Mouse (Mus musculus): ENCODE measurements at regions not wholly inside any gene's neighbourhood (a gene's known extent, or its start where the extent isn't known, plus 50 kb on each side); places are given as distances from the start of the nearest gene placed in this dataset.

DNA sequence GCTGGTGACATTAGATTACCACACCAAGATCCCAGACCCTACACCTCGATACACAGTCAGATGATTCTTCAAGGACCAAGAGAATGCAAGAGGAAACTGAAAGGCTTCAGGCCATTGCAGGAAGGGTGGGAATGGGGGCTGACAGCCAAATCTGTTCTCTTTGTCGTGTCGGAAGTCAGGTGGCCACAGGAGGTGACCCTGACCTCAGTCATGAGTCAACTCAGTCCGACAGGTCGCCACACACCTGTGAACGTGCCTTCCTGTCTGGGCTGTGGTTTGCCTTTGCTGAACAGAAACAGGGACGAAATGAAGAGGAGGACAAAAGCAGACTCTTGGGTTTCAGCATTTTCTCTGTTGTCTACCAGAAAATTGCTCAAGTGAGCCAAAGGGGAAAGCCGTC is 318.3 kb upstream of the Gm26657 start:
- no peak for DNase-seq

DNA sequence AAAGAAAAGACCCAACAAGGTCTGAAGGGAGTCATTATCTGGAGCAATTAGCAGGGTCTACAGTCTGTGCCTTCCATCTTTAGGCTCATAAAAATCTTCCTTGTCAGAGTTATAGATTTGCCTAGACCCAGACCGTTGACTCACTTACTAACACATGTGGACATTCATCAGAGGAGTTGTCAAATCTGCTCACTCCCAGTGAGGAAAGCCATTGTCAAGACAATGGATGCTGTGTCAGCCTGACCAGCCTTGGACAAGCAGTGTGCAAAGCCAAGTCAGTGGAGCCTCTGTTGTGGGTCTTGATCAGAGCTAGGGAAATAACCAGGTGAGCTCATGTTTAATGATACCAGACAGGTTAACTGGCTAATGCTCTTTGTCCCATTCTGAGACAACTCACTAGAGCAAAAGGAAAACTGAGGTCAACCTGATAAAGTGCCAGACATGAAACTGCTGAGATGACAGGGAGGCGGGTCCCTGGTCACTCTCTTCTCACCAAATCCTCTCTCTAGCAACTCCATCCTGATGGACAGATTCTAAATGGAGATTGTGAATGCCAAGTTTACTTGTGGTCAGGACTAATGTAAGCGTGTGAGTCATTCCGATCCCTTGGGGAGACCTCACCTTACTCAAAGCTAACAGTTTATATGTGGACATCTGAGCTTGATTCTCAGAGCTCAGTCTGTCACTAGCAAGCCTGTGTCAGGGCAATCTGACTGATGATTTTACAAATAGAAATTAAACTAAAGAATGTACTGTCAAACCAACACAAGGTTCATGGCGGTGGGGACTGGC is 320.6 kb upstream of the Gm26657 start:
- DNase-seq = no peak

- no peak for DNase-seq
These were observed 328.7 kb upstream of the Gm26657 start for GRCm38 (mm10) chr4:56411024-56411636.

DNA sequence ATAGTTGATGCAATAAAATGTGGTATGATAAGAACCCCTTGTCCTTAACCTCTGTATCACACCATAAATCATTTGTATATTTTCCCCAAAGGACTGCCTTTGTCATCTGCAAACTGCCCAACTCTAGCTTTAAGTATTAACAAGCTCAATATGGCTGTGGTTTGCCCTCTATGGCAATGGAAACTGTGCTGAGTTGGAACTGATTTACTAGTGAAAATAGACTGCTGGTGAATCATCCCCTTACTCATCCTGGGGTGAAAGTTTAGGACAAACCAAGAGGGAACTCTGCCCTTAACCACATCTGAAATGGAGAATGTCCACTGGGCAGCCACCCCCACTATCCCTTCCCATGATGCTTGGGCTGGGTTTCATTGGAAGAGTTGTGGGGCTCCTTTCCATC is 346.1 kb upstream of the Gm26657 start:
- no peak for DNase-seq

DNA sequence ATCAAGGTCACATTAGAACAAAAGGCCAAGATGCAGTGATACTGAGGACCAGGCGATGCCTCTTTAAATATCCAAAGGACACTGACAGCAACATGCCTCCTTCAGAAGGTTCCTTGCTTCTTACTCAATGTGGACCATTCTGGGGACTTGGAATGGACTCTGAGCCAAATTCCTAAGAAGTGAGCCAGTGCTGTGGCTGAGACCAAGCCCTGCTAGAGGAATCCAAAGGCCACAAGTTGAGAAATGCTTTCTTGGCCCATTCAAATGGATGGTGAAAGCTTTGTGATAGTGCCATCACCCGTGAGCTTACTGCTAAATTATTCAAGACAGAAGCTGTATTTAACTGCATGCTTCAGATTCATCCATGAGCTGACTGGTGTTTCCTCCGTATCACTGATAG is 352.8 kb upstream of the Gm26657 start:
- DNase-seq = no peak

DNA sequence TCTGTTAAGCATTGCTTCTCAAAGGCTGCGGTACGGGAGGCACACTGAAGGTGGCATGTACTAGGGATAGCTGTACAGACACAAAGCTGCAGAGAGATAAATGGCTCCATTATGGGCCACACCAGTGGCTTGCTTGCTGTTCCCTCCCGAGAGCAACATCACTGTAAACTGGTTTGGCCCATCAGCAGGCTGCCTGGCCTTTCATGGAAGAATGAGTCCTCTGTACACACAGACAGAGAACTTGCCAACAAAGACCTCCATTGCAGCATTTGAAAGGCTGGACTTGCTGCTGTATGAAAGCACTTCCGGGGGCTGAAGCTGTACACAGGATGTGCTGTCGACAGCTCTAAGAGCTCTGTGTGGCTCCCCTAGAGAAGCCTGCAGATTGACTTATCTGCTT is 364.1 kb upstream of the Gm26657 start:
- DNase-seq = no peak

DNA sequence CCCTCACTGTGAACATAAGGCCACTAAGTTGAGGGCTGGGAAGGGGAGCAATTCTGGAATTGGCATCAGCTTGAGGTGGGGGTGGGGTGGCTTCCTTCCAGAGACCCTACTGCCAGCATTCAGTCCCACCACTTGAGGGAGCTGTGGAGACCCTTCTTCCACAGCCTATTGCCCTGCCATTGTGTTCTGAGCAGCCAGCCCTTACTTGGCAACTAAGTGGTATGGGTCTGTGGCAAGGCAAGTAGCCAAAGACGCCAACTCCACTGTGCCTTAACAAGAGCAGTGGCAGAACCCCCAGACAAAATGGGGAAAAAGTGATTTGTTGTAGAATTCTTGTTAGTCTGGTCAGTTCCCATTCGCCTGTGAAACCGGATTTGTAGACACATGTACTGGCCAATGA is 365.4 kb upstream of the Gm26657 start:
- DNase-seq = no peak

DNA sequence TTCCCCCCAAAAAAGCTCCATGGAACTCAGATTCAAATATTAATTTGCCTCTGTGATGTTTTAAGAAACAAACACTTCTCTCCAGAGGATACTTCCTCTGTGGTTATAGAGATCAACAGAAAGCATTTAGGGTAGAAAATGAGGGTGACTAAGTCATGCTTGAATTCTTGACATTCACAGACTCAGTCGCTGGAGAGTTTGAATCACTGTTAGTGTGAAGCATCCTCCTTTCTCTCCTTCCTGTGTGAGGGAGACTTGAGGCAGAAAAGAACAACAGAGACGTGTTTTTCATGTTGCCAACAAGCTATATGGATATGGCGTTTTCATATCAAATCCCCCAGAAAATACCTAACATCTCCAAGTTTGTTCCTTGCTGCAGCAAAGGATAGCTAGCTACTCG is 366.1 kb upstream of the Gm26657 start:
- no peak for DNase-seq

GRCm38 (mm10) chr4:56373167-56373566 is 366.7 kb upstream of the Gm26657 start:
- DNase-seq = no peak

DNA sequence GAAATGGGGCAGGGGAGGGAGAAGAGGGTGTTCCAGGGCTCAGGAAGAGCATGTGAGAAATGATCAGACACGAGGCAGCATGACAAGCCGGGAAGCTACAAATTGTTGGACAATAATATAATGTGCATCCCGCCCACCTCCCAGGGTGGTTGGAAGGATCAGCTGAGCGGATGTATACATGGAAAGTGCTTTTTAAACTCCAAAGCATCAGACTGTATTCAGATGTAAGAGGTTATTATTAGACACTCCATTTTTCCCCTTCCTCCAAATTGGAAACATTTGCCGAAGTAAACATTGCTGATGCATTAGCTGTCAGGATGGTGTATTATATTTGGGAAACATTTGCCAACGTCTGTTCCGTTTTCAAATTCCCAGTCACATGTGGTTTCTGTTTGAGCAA is 367.2 kb upstream of the Gm26657 start:
- no peak for DNase-seq

GRCm38 (mm10) chr4:56364594-56364993 is 375.3 kb upstream of the Gm26657 start:
- no peak for DNase-seq

DNA sequence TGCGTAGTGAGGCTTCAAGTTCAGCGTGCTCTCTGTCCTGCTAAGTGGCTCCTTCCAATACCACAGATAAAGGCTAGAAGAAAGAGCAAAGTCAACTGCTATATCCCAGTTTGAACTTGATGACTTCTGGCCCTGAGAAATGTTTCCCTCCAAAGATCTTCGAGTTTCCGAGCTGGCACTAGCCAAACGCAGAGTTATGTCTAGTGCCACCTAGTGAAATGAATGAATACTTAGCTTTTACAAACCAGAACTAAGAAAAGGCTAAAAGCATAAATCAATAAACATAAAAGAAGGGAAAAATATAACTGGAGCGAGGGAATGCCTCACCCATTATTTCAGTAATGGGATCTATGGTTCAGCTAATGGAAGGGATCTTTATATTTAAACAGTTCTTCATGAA is 377.7 kb upstream of the Gm26657 start:
- no peak for DNase-seq

GRCm38 (mm10) chr4:56349216-56349615 is 390.7 kb upstream of the Gm26657 start:
- DNase-seq = no peak

DNA sequence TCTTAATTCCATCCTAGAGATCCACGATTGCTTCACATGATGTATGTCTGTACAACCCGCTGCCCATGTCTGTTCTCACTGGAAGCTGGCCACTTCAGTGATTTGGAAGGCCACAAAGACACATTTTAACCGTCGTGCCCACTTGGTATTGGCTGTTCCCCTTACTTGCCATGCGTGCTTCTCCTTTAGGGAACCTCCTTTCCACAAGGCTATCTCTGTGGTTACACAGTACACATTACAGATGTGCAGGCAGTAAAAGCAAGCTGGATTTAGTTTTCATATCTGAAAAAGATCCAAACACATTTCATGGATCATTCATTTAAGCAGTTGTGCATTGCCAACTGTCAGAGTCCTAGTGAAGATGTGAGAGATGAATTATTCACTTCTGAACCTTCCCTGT is 414.7 kb upstream of the Gm26657 start:
- no peak for DNase-seq

DNA sequence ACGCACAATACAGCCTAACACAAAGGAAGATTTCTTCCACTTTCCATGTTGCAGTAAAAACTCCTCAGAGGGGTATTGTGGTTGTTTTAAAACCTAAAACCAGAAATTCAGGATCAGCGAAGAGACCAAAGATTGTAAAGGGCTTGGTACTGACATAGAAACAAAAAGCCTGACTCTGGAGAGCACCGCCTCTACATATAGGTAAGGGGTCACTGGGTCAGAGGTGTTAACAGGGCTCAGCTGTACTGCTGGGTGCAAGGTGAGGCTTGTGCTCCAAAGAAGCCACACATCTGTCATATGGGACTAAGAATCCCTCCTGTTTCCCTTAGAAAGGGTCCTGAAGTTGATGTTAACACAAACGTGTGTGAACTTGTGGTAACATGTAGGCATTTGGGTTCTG is 420.7 kb upstream of the Gm26657 start:
- no peak for DNase-seq

DNA sequence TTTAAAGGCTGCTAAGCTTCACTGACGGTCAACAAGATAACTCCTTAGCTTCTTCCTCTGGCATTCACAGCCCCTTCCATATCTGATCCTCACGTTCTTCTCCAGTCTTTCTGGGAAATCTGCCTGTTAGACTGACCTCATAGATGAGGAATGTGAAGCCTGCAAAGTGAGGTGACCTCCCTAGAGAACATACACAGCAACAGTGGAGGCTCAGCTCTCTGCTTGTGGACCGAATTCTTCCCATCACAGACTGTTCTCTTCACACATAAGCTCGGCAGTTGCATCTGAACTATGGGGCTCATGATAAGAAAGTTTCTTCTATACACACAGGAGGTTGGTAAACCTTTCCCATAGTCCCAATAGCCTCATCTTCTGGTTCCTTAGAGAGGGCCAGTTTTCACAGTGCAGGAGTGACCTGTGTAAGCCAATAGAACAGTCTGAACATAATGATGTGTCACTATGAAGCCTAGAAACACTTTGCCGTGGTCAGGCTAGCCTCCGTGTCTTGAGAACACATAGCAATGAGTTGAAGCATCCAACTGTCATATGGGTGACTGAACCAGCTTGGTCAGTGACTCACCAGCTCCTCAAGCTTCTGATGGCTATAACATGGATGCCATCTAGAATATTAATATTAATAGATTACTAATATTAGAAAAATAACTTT is 434.1 kb upstream of the Gm26657 start:
- DNase-seq = no peak

DNA sequence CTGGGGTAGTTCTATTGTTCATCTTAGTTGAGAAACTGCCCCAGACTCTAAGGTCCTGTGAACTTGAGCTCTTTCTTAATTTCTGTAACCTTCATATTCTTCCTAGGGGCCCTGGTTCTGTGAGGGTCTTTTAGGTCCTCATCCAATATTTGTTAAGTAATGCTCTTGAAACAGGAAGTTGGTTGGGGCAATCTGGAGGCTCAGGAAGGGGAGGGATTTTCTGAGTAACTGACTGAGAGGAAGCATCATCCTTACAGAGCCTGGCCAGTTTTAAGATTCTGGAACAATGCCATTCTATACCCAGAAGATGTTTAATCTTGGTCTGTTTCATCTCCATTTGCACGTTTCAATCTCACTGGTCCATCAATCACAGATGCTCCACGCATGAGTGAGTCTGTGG is 435.6 kb upstream of the Gm26657 start:
- DNase-seq = no peak

- DNase-seq = no peak
These were observed 451.9 kb upstream of the Gm26657 start for GRCm38 (mm10) chr4:56287980-56288379.

- DNase-seq = no peak
These were observed 455.4 kb upstream of the Gm26657 start for GRCm38 (mm10) chr4:56284490-56284889.

DNA sequence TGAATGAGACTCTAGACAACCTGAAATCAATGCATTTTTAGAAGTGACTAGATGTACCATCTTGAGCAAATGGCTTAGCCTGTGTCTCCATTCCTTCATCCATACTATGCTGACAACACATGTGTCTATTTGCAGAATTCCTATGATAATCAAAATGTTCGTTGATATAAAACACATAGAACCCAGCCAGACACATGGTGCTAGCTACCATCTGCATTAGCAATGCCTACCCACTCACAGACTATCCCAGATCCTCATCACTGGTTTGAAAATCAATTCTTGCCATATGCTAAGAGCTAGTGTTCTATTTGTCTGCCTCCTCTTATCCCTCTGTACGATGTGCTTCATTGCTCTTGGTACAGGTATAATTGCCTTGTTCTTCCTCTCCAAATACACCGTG is 464.0 kb upstream of the Gm26657 start:
- no peak for DNase-seq

DNA sequence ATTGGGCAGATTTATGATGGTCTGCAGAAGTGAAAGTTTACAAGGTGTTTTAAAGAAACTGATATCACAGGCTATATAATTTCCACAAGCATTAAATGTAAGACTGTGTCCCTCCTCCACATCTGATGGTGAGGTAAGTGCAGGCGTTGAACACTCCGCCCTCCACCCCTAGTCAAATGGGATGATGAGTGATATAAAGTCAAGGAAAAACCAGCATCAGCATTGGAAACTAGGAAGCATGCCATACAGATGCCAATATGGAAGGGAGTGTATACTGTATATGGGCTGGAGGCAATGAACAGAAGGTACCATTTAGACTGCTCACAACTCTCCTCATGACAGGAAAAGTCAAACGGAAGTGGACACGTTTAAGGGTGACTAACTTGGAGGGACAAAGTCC is 468.5 kb upstream of the Gm26657 start:
- DNase-seq = no peak

GRCm38 (mm10) chr4:56264626-56265025 is 475.2 kb upstream of the Gm26657 start:
- no peak for DNase-seq

- DNase-seq = no peak
These were observed 476.0 kb upstream of the Gm26657 start for GRCm38 (mm10) chr4:56263822-56264221.

DNA sequence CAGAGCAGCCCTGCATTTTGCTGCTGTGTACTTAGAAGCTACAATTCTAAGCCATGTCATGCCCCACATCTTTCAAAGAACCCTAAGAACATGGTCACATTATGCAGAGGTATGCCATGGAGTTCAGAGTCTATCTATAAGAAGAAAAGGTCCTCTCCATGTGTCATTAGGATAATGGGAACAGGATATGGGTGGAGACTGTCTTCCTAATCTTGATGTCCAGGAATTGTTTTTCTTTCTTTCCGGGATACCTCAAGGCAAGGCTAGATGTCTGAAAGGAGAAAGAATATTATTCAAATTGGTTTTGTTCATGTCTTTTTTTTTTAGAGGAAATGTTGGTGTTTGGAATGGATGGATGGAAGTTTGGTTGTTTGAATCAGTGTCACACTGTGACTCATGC is 477.3 kb upstream of the Gm26657 start:
- no peak for DNase-seq
